Mouse (Mus musculus) frontal cortex, postnatal 25 days (tissue): ENCODE results near the gene Klf14.

Experiments
- DNase-seq, 2 experiments: peaks; one replicate each; pipeline ENCODE4 v3.0.0; 2022; ENCODE audit warnings: low spot score in 2 of 2

Gene Klf14

GRCm38 (mm10) chr6:30958736-30959540 lies at the start of gene Klf14:
Gene Klf14 (minus strand): TSS chr6:30959078.
- no peak for DNase-seq

- no peak for DNase-seq
Observed at GRCm38 (mm10) chr6:31006111-31006600, 47.3 kb upstream of the Klf14 start.

- no peak for DNase-seq
Observed at GRCm38 (mm10) chr6:30986393-30986792, 27.5 kb upstream of the Klf14 start.

- DNase-seq = no peak
Observed at GRCm38 (mm10) chr6:30983021-30983420, 24.1 kb upstream of the Klf14 start.

GRCm38 (mm10) chr6:30982372-30982980 lies 23.6 kb upstream of the Klf14 start:
- DNase-seq = no peak

- no peak for DNase-seq
Observed at GRCm38 (mm10) chr6:30981351-30981750, 22.5 kb upstream of the Klf14 start.

GRCm38 (mm10) chr6:30978615-30979014 lies 19.7 kb upstream of the Klf14 start:
- DNase-seq = no peak

GRCm38 (mm10) chr6:30972121-30972520 lies 13.2 kb upstream of the Klf14 start:
- no peak for DNase-seq

- DNase-seq = no peak
Observed at GRCm38 (mm10) chr6:30957784-30958735, 818 bp downstream of the Klf14 start.

GRCm38 (mm10) chr6:30939264-30939663 lies 19.6 kb downstream of the Klf14 start:
- DNase-seq = no peak

- no peak for DNase-seq
Observed at GRCm38 (mm10) chr6:30922821-30923220, 36.1 kb downstream of the Klf14 start.

- no peak for DNase-seq
Observed at GRCm38 (mm10) chr6:30921826-30922225, 37.1 kb downstream of the Klf14 start.

- DNase-seq = peak; percentile 16 to 20
Observed at GRCm38 (mm10) chr6:30920834-30921675, 37.8 kb downstream of the Klf14 start.

GRCm38 (mm10) chr6:30915473-30915872 lies 43.4 kb downstream of the Klf14 start, which contains the start of gene Tsga13:
Gene Tsga13 (minus strand): TSS chr6:30915573.
- no peak for DNase-seq

GRCm38 (mm10) chr6:30907970-30908369 lies 50.9 kb downstream of the Klf14 start:
- peak; percentile 19 to 24 for DNase-seq
